Mouse (Mus musculus) liver, postnatal 0 days (tissue): ENCODE results near the gene Kng2. TPM values are rescaled to one million over a fixed set of nuclear protein-coding genes. Genes with fewer than 3 reads are reported as not detected.

ENCODE experiments used
- ATAC-seq: fragments of 200-750 bp; cut with Nextera tagmentation; 2 replicates; pipeline ENCODE4 v1.8.0; 2017; ENCODE audit warnings: mild to moderate bottlenecking, moderate library complexity
- DNase-seq: peaks from one replicate; pipeline ENCODE4 v3.0.0-alpha.2; 2016
- H3K27ac ChIP-seq: fragments of 300-500 bp; sonication (generic); 2 replicates; pipeline ENCODE4 v1.5.1; 2014; ENCODE audit warnings: antibody characterized with exemption, moderate library complexity, mild to moderate bottlenecking, low read depth
- H3K27me3 ChIP-seq: fragments of 300-500 bp; sonication (generic); 2 replicates; pipeline ENCODE4 v1.6.1; 2014; ENCODE audit warnings: low read length, control low read depth, mixed read lengths; ENCODE audit not compliant: insufficient read depth
- H3K36me3 ChIP-seq: fragments of 300-500 bp; sonication (generic); replicated peaks from 2 replicates; pipeline ENCODE4 v1.6.1; 2014; ENCODE audit warnings: mild to moderate bottlenecking, control low read depth, low read length, moderate library complexity, mixed read lengths; ENCODE audit not compliant: insufficient read depth
- H3K4me1 ChIP-seq: fragments of 300-500 bp; sonication (generic); 2 replicates; pipeline ENCODE4 v1.6.1; 2014; ENCODE audit warnings: antibody characterized with exemption, mild to moderate bottlenecking, control low read depth; ENCODE audit not compliant: insufficient read depth
- H3K4me2 ChIP-seq: fragments of 300-500 bp; sonication (generic); 2 replicates; pipeline ENCODE4 v1.6.1; 2014; ENCODE audit warnings: low read depth, mild to moderate bottlenecking, low read length, moderate library complexity, mixed read lengths
- H3K4me3 ChIP-seq: fragments of 300-500 bp; sonication (generic); 2 replicates; pipeline ENCODE4 v1.5.1; 2014; ENCODE audit warnings: low read depth, low read length
- H3K9ac ChIP-seq: fragments of 300-500 bp; sonication (generic); replicated peaks from 2 replicates; pipeline ENCODE4 v1.6.1; 2014; ENCODE audit warnings: mild to moderate bottlenecking, moderate library complexity
- H3K9me3 ChIP-seq: fragments of 300-500 bp; sonication (generic); 2 replicates; pipeline ENCODE4 v1.6.1; 2016; ENCODE audit warnings: mild to moderate bottlenecking, control low read depth, low read length, mixed read lengths
- CTCF ChIP-seq: sonication (generic); IDR thresholded peaks from 2 replicates; pipeline ENCODE4 v1.5.1; 2016; ENCODE audit warnings: antibody characterized with exemption, low read depth
- EP300 ChIP-seq: IDR thresholded peaks from 2 replicates; pipeline ENCODE4 v1.6.1; 2016; ENCODE audit warnings: antibody characterized with exemption, low read depth, mild to moderate bottlenecking
- WGBS: fragments of 180-500 bp; shearing (Covaris S2); extraction: QIAGEN DNeasy Blood & Tissue Kit; methylation state at CpG from one replicate; pipeline ENCODE4 v1.1.7; 2014; ENCODE audit not compliant: insufficient replicate concordance; 5-methylcytosine and 5-hydroxymethylcytosine counted together
- polyA plus RNA-seq: library from polyadenylated mRNA; unstranded; fragments of >200 nt; fragmentation: Nextera tagmentation; extraction: Ambion mirVana; gene quantifications from 2 replicates; pipeline ENCODE4 v1.2.1, GENCODE M21; 2015

Gene Kng2
- polyA plus RNA-seq, 1 experiment from 2014 or later, result 348 TPM

DNA sequence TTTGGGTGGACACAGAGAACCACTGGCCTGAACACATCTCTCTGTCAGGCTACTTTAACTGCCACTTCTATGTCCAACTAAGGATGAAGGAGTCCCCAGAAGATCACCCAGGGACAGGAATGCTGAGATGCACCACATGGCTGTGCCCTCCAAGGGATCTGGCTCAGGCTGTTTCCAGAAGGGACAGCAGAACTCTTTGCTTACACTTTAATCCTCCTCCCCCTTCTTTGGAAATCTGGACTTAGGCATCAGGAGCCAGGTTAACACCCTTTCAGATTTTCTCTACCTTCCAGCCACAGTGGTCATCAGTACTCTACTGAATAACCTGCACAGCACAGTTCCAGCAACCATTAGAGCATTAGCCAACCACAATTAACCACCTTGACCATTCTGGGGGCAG lies 66.0 kb downstream of the Kng2 start:
- TF ChIP-seq EP300 (no peak), CTCF (no peak)
- Histone ChIP-seq H3K4me2 (no peak overlapping the region), H3K4me3 (no peak overlapping the region), H3K27me3 (no peaks in the 10 kb centered on the region), H3K9me3 (no peaks in the 10 kb centered on the region), H3K9ac (no peak overlapping the region), H3K27ac (no peak overlapping the region), H3K36me3 (0 out of 2 replicates have a peak, but pooled peaks cover 4% of the 10 kb centered on the region), H3K4me1 (no peaks in the 10 kb centered on the region)
- DNase-seq (no peak), ATAC-seq (peak; percentile 77)

DNA sequence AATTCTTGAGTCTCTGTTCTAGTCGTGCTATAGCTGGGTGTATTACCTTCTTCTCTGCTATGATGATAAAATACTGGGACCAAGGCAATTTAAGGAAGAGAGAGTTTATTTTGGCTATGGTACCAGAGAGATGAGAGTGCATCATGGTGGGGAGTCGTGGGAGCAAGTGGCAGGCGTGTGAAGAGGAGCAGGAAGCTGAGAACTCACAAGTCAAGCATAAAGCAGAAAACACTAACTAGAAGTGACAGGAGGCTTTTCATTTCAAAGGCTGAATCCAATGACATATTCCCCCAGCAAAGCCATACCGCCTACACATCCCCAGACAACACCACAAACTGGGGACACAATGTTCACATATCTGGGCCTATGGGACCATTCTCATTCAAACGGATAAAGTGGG lies 67.0 kb downstream of the Kng2 start:
- no peak overlapping the region for H3K4me2 ChIP-seq
- H3K9ac ChIP-seq, result no peak overlapping the region
- H3K27ac ChIP-seq, result no peak overlapping the region
- H3K9me3 ChIP-seq, result no peaks in the 10 kb centered on the region
- WGBS, result 70% methylated on average over 5 of the region's 5 CpGs
- no peaks in the 10 kb centered on the region for H3K4me1 ChIP-seq
- TF ChIP-seq CTCF (no peak), EP300 (no peak)
- no peak for DNase-seq
- 0 out of 2 replicates have a peak, but pooled peaks cover 10% of the 10 kb centered on the region for H3K36me3 ChIP-seq
- ATAC-seq, result no peak
- no peaks in the 10 kb centered on the region for H3K27me3 ChIP-seq
- H3K4me3 ChIP-seq, result no peak overlapping the region

DNA sequence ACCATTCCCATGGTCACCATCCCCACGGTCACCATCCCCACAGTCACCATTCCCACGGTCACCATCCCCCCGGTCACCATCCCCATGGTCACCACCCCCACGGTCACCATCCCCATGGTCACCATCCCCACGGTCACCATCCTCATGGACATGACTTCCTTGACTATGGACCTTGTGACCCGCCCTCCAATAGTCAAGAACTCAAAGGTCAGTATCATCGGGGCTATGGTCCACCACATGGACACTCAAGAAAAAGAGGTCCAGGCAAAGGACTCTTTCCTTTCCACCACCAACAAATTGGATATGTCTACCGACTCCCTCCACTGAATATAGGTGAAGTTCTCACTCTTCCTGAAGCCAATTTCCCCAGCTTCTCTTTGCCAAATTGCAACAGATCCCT lies 68.2 kb downstream of the Kng2 start:
- no peak for ATAC-seq
- no peaks in the 10 kb centered on the region for H3K4me1 ChIP-seq
- H3K4me3 ChIP-seq, result no peak overlapping the region
- H3K27me3 ChIP-seq, result no peaks in the 10 kb centered on the region
- H3K27ac ChIP-seq, result no peak overlapping the region
- 0 out of 2 replicates have a peak, but pooled peaks cover 12% of the 10 kb centered on the region for H3K36me3 ChIP-seq
- no peak for DNase-seq
- TF ChIP-seq EP300, result no peak
- no peak for TF ChIP-seq CTCF
- no peak overlapping the region for H3K4me2 ChIP-seq
- 82% methylated on average over 8 of the region's 8 CpGs for WGBS
- no peak overlapping the region for H3K9ac ChIP-seq
- no peaks in the 10 kb centered on the region for H3K9me3 ChIP-seq

DNA sequence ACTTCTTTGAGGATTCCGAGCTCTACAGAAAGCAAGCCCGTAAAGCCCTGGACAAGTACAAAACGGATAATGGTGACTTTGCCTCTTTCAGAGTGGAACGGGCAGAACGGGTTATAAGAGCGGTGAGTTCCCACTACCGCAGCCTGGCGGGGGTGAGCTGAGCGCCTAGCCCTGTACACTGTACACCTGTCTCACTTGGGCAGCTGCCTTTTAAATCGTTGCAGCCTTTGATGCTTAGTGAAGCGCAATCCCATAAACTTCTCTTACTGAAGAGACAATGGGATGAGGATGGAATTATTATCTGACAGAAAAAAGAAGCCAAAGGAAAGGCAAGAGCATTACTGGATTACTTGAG lies 73.2 kb downstream of the Kng2 start:
- H3K9me3 ChIP-seq, result no peaks in the 10 kb centered on the region
- no peak for TF ChIP-seq CTCF
- no peak for TF ChIP-seq EP300
- H3K4me1 ChIP-seq, result no peaks in the 10 kb centered on the region
- no peak for ATAC-seq
- no peak overlapping the region for H3K4me3 ChIP-seq
- DNase-seq, result no peak
- no peak overlapping the region for H3K4me2 ChIP-seq
- 80% methylated on average over 11 of the region's 11 CpGs for WGBS
- no peak overlapping the region for H3K27ac ChIP-seq
- no peaks in the 10 kb centered on the region for H3K27me3 ChIP-seq
- 0 out of 2 replicates have a peak, but pooled peaks cover 14% of the 10 kb centered on the region for H3K36me3 ChIP-seq
- no peak overlapping the region for H3K9ac ChIP-seq

DNA sequence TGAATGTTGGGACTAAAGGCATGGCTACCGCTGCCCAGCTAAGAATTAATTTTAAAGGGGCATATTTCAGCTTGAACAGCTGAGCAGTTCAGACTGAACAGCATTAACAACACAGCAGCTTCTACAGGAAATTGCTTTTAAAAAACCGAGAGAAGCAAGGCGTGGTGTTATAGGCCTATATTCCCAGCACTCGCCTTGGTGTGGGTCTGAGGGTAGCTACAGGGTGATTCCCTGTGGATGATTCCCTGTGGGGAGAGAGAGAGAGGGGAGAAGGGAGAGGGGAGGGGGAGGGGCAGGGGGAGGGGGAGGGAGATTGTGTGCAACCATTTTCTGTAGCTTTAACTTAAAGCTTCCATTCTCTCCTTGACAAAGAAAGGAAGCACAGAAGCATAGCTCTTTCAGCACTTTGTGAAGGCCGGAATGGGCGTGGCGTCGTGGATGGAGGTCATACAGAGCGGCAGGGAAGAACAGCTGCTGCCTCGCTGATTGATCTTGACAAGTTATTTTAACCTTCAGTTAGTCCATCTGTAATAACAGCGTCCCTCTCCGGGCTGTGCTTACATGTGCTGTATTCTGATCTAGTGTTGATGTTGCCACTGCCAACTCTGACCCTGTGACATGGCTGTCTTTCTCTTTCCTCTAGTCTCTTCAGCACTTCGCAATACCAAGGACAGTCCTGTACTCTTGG lies 73.7 kb downstream of the Kng2 start:
- H3K4me2 ChIP-seq, result no peak overlapping the region
- ATAC-seq, result no peak
- no peak overlapping the region for H3K9ac ChIP-seq
- no peak for DNase-seq
- no peaks in the 10 kb centered on the region for H3K27me3 ChIP-seq
- 0 out of 2 replicates have a peak, but pooled peaks cover under 1% of the 10 kb centered on the region for H3K4me1 ChIP-seq
- TF ChIP-seq CTCF (no peak), EP300 (no peak)
- H3K9me3 ChIP-seq, result no peaks in the 10 kb centered on the region
- no peak overlapping the region for H3K4me3 ChIP-seq
- 0 out of 2 replicates have a peak, but pooled peaks cover 14% of the 10 kb centered on the region for H3K36me3 ChIP-seq
- H3K27ac ChIP-seq, result no peak overlapping the region
- WGBS, result 61% methylated on average over 13 of the region's 13 CpGs

DNA sequence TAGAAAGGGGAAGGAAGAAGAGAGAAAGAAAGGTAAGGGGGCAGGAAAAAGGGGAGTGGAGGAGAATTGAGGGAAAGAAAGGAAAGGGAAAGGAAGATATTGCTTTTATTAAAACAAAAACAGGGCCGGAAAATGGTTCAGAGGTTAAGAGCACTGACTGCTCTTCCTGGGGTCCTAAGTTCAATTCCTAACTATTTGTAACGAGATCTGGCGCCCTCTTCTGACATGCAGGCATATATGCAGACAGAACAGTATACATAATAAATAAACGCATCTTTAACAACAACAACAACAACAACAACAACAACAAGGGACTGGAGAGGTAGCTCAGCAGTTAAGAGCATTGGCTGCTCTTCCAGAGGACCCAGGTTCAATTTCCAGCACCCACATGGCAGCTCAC lies 76.2 kb downstream of the Kng2 start:
- H3K36me3 ChIP-seq, result 0 out of 2 replicates have a peak, but pooled peaks cover 9% of the 10 kb centered on the region
- WGBS, result 30% methylated on average over 4 of the region's 4 CpGs
- H3K9ac ChIP-seq, result 0 out of 2 replicates have a peak overlapping the region, but pooled peaks have one; percentile 30

More for the DNA sequence above, 76.2 kb downstream of the Kng2 start:
- Histone ChIP-seq H3K4me1 (0 out of 2 replicates have a peak, but pooled peaks cover 2% of the 10 kb centered on the region), H3K4me3 (no peak overlapping the region), H3K4me2 (peak overlapping the region; percentile 51; the same call in 1 of the 2 replicates), H3K27ac (peak overlapping the region; percentile 80), H3K9me3 (no peaks in the 10 kb centered on the region), H3K27me3 (no peaks in the 10 kb centered on the region)
- TF ChIP-seq EP300 (no peak), CTCF (peak; percentile 65)
- DNase-seq (no peak), ATAC-seq (no peak)
